14 mouse cellular contexts compared by ENCODE assay signal in genomic region chr3:98273623-98274398, GRCm38 (mm10). TPM values are rescaled to one million over a fixed set of nuclear protein-coding genes. Genes with fewer than 3 reads are reported as not detected.
DNase-seq lines count a peak whose midpoint lies in the region; ATAC-seq and TF ChIP-seq lines count a peak whose summit lies in the region.
"Had no signal": no experiment of that assay in that cellular context is flagged by ENCODE, and none has a peak within 500 bp of the region (broad histone marks: within the 10 kb centered on the region; RNA-seq: fewer than 3 reads in every experiment).

No protein-coding gene starts in this region.

- H3K9me3 ChIP-seq in liver, postnatal 0 days (ENCODE audit: low read length), result no peaks in the 10 kb centered on the region
- H3K9me3 ChIP-seq in liver, embryonic 11.5 days (ENCODE audit: control insufficient read depth, low read length), result no peaks in the 10 kb centered on the region
- no peaks in the 10 kb centered on the region for H3K9me3 ChIP-seq in intestine, embryonic 16.5 days (ENCODE audit: control insufficient read depth, low read length)
- H3K9me3 ChIP-seq in stomach, embryonic 15.5 days, result no peaks in the 10 kb centered on the region

- H3K4me3 ChIP-seq in liver, postnatal 0 days (ENCODE audit: low read depth, low read length), result no peak overlapping the region
- H3K4me3 ChIP-seq in liver, embryonic 11.5 days (ENCODE audit: low read depth, low read length), result no peak overlapping the region
- no peak overlapping the region for H3K4me3 ChIP-seq in intestine, embryonic 16.5 days (ENCODE audit: low read length)
- no peak overlapping the region for H3K4me3 ChIP-seq in stomach, embryonic 15.5 days (replicated peaks)

- no peak overlapping the region for H3K4me2 ChIP-seq in liver, postnatal 0 days (ENCODE audit: low read depth, low read length)
- no peak overlapping the region for H3K4me2 ChIP-seq in liver, embryonic 11.5 days
- H3K4me2 ChIP-seq in intestine, embryonic 16.5 days (ENCODE audit: low read depth, low read length), result no peak overlapping the region
- no peak overlapping the region for H3K4me2 ChIP-seq in stomach, embryonic 15.5 days

- no peak for TF ChIP-seq CTCF in liver, postnatal 0 days (IDR thresholded peaks at IDR 0.05; ENCODE audit: low read depth)

- no peak for TF ChIP-seq EP300 in liver, postnatal 0 days (IDR thresholded peaks at IDR 0.05; ENCODE audit: low read depth)

- peak; percentile 7 for DNase-seq in embryo, embryonic 10.5 days (ENCODE audit: low spot score)
- no peak for DNase-seq in embryo, embryonic 9.5 days (ENCODE audit: extremely low spot score)
- DNase-seq in liver, postnatal 0 days, result no peak
- DNase-seq in liver, embryonic 11.5 days (ENCODE audit: low spot score), result no peak
- no peak for DNase-seq in spleen, adult 12 weeks (ENCODE audit: low spot score)
- DNase-seq in gastrocnemius, adult 8-10 months (ENCODE audit: low spot score in 2 of 2), result no peak
- DNase-seq: gastrocnemius, postnatal 10 days; kidney, postnatal 4 days; left cerebral cortex, postnatal 4 days had no signal

- no peaks in the 10 kb centered on the region for H3K36me3 ChIP-seq in liver, postnatal 0 days (replicated peaks; ENCODE audit: insufficient read depth, low read length)
- no peaks in the 10 kb centered on the region for H3K36me3 ChIP-seq in liver, embryonic 11.5 days (ENCODE audit: control insufficient read depth, insufficient read depth, low read length)
- no peaks in the 10 kb centered on the region for H3K36me3 ChIP-seq in intestine, embryonic 16.5 days (ENCODE audit: control insufficient read depth, insufficient read depth, low read length)
- H3K36me3 ChIP-seq in stomach, embryonic 15.5 days, result no peaks in the 10 kb centered on the region

- H3K27ac ChIP-seq in liver, postnatal 0 days (ENCODE audit: low read depth), result no peak overlapping the region
- no peak overlapping the region for H3K27ac ChIP-seq in liver, embryonic 11.5 days (ENCODE audit: low read depth, low read length)
- H3K27ac ChIP-seq in intestine, embryonic 16.5 days (ENCODE audit: low read length), result no peak overlapping the region
- H3K27ac ChIP-seq in stomach, embryonic 15.5 days, result peak overlapping the region; percentile 16; the same call in 1 of the 2 replicates

- WGBS in liver, postnatal 0 days (ENCODE audit: insufficient replicate concordance), result 58% methylated on average over 11 of the region's 11 CpGs
- WGBS in liver, embryonic 11.5 days, result 63% methylated on average over 11 of the region's 11 CpGs
- WGBS in intestine, embryonic 16.5 days, result 60% methylated on average over 11 of the region's 11 CpGs
- WGBS in stomach, embryonic 15.5 days, result 58% methylated on average over 11 of the region's 11 CpGs

- H3K27me3 ChIP-seq in liver, postnatal 0 days (ENCODE audit: insufficient read depth, low read length), result no peaks in the 10 kb centered on the region
- H3K27me3 ChIP-seq in liver, embryonic 11.5 days (replicated peaks; ENCODE audit: control insufficient read depth, insufficient read depth, low read length), result no peaks in the 10 kb centered on the region
- no peaks in the 10 kb centered on the region for H3K27me3 ChIP-seq in intestine, embryonic 16.5 days (replicated peaks; ENCODE audit: control insufficient read depth, insufficient read depth, low read length)
- no peaks in the 10 kb centered on the region for H3K27me3 ChIP-seq in stomach, embryonic 15.5 days (replicated peaks)

- peaks cover 17% of the 10 kb centered on the region for H3K4me1 ChIP-seq in liver, postnatal 0 days (ENCODE audit: insufficient read depth)
- H3K4me1 ChIP-seq in liver, embryonic 11.5 days (replicated peaks; ENCODE audit: control insufficient read depth, insufficient read depth, low read length), result 0 out of 2 replicates have a peak, but pooled peaks cover 5% of the 10 kb centered on the region
- H3K4me1 ChIP-seq in intestine, embryonic 16.5 days (ENCODE audit: control insufficient read depth, insufficient read depth, low read length), result peaks cover 15% of the 10 kb centered on the region
- H3K4me1 ChIP-seq in stomach, embryonic 15.5 days, result 0 out of 2 replicates have a peak, but pooled peaks cover 7% of the 10 kb centered on the region

- ATAC-seq in liver, postnatal 0 days, result peak; percentile 31; the same call in 1 of the 2 replicates
- no peak for ATAC-seq in liver, embryonic 11.5 days (replicated peaks; ENCODE audit: low FRiP score)
- 0 out of 2 replicates have a peak, but pooled peaks have one; percentile 41 for ATAC-seq in intestine, embryonic 16.5 days
- peak; percentile 63; the same call in 1 of the 2 replicates for ATAC-seq in stomach, embryonic 15.5 days (ENCODE audit: insufficient read depth, low FRiP score, low read depth)

- no peak overlapping the region for H3K9ac ChIP-seq in liver, postnatal 0 days (replicated peaks)
- H3K9ac ChIP-seq in liver, embryonic 11.5 days (ENCODE audit: low read depth, low read length), result no peak overlapping the region
- H3K9ac ChIP-seq in intestine, embryonic 16.5 days (ENCODE audit: low read depth, low read length), result no peak overlapping the region
- no peak overlapping the region for H3K9ac ChIP-seq in stomach, embryonic 15.5 days

RNA-seq across cellular contexts. Expression of gene Hmgcs2, which starts 6.4 kb away (rescaled TPM):
- polyA plus RNA-seq in liver, postnatal 0 days (2015; fragmentation: Nextera tagmentation; extraction: Ambion mirVana), result 1,492 and 1,631 TPM in 2 replicates
- 29.9 and 32.9 TPM in 2 replicates for polyA plus RNA-seq in liver, embryonic 11.5 days (2014; fragmentation: Nextera tagmentation; extraction: Ambion mirVana)
- polyA plus RNA-seq in intestine, embryonic 16.5 days (2015; fragmentation: Nextera tagmentation; extraction: Ambion mirVana), result 352 and 475 TPM in 2 replicates
- 55.7 and 61.3 TPM in 2 replicates for polyA plus RNA-seq in stomach, embryonic 15.5 days (2015; fragmentation: Nextera tagmentation; extraction: Ambion mirVana)
- total RNA-seq in gastrocnemius, adult 8-10 months (2022), result 1 to 10 TPM in 2 of 4 experiments, under 1 TPM in 2; 0.19 to 1.4 (median 0.76) TPM
- total RNA-seq: ES-E14; neutrophil, adult 5-6 weeks had no signal

RNA-seq across cellular contexts. Expression of gene Reg4, which starts 51.9 kb away (rescaled TPM):
- polyA plus RNA-seq in liver, postnatal 0 days (2015; fragmentation: Nextera tagmentation; extraction: Ambion mirVana), result not detected in 2 replicates
- 0.16 TPM in 1 of 2 replicates, not detected in the other for polyA plus RNA-seq in liver, embryonic 11.5 days (2014; fragmentation: Nextera tagmentation; extraction: Ambion mirVana)
- polyA plus RNA-seq in intestine, embryonic 16.5 days (2015; fragmentation: Nextera tagmentation; extraction: Ambion mirVana), result 28.4 and 37.9 TPM in 2 replicates
- 0.81 and 1.3 TPM in 2 replicates for polyA plus RNA-seq in stomach, embryonic 15.5 days (2015; fragmentation: Nextera tagmentation; extraction: Ambion mirVana)
- total RNA-seq in gastrocnemius, adult 8-10 months (2022), result not detected
- total RNA-seq: ES-E14; gastrocnemius, postnatal 10 days; heart, postnatal 25 days; left cerebral cortex, postnatal 4 days; neutrophil, adult 5-6 weeks had no signal

Comparison
In these comparisons a context has a peak if more than half of its experiments do, and no peak if none do; other contexts are left out.
1. RNA of gene Reg4, which starts 51.9 kb away (polyA plus RNA-seq): 28.4 to 37.9 TPM in intestine, embryonic 16.5 days; 0.81 to 1.3 TPM in stomach, embryonic 15.5 days, 0.16 TPM in liver, embryonic 11.5 days and not detected in liver, postnatal 0 days; every median in the first group is over 10 times any median in the second.